Mouse (Mus musculus) v-Abl transformed pro-B cells (cell line): ENCODE data around the gene Rbl1.
"Not testable (repeated sequence)": the region's sequence is repeated elsewhere in the genome, so short reads cannot be mapped to it uniquely, and the experiment has no call there.

Source experiments
- in situ Hi-C, 2 experiments: fragments of 400-800 bp; cut with MboI; formaldehyde crosslinking; loops; one replicate each; pipeline ENCODE4 v1.15.1; 2025; ENCODE audit not compliant: unreplicated experiment in 2 of 2

The Rbl1 gene

GRCm38 (mm10) chr2:157173555-157173954 lies 30.8 kb downstream of the Rbl1 start:
- in situ Hi-C loops, result no loop called here

GRCm38 (mm10) chr2:157172984-157173383 lies 31.4 kb downstream of the Rbl1 start:
- in situ Hi-C loops, result no loop called here

DNA sequence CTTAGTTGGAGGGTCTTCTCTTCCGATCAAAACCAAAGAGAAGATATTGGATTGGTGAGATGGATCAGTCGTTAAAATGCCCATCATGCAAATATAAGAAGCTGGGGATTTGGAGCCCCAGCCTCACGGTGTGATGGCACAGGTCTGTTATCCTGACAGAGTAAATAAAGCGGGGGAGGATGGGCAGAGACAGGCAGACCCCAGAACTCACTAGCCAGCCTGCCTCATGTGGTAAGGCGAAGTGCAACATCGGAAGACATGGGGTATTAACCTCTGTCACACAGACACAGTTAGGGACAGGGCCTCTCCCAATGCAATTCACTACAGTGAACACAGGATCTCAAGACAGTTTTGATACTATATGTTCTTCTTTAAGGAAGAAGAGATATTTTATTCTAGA lies 33.7 kb downstream of the Rbl1 start:
- in situ Hi-C loops, result no loop called here

GRCm38 (mm10) chr2:157170166-157170565 lies 34.2 kb downstream of the Rbl1 start:
- in situ Hi-C loops, result no loop called here

GRCm38 (mm10) chr2:157166371-157167080 lies 37.8 kb downstream of the Rbl1 start:
- in situ Hi-C loops, result no loop called here

GRCm38 (mm10) chr2:157165312-157166224 lies 38.8 kb downstream of the Rbl1 start:
- in situ Hi-C loops, result not testable (repeated sequence)

GRCm38 (mm10) chr2:157164101-157164500 lies 40.2 kb downstream of the Rbl1 start:
- in situ Hi-C loops, result no loop called here

- in situ Hi-C loops, result no loop called here
Observed at GRCm38 (mm10) chr2:157156079-157156478, 48.3 kb downstream of the Rbl1 start.

GRCm38 (mm10) chr2:157153235-157153634 lies 51.1 kb downstream of the Rbl1 start:
- in situ Hi-C loops, result no loop called here

DNA sequence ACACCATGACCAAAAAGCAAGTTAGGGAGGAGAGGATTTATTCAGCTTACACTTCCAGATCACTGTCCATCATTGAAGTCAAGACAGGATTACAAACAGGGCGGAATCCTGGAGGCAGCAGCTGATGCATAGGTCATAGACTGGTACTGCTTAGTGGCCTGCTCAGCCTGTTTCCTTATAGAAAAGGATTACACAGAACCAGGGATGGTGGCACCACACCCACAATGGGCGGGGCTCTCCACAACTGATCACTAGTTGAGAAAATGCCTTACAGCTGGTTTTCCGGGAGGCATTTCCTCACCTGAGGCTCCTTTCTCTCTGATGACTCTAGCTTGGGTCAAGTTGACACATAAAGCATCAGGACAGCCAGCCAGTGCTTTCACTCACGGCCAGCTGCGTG lies 55.9 kb downstream of the Rbl1 start:
- in situ Hi-C loops, result loop anchor here in 1 of 2 experiments (25.0 kb wide), 1 partner anchor 314 kb away; no protein-coding TSS in a partner anchor

- in situ Hi-C loops, result loop anchor here in 1 of 2 experiments (25.0 kb wide), 1 partner anchor 315 kb away; no protein-coding TSS in a partner anchor
Observed at GRCm38 (mm10) chr2:157147397-157148020, 56.8 kb downstream of the Rbl1 start.

DNA sequence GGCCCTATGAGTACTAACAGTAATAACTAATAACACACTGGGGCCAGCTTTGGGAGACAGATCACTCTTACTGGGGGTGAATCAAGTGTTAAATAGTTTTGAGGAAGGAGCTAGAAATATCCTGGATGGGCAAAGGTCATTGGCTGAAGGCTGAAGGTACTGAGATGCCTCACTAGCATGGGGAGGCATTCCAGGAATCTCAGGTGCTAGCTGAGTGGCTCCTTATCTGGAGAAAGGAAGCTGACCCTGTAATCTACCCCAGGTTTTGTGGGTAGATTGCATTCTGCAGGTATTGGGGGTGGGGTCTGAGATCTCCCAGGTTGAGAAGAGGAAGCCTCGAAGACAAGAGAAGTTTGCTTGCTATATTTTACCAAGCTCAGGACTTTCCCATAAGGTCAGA lies 59.2 kb downstream of the Rbl1 start:
- in situ Hi-C loops, result loop anchor here in 1 of 2 experiments (25.0 kb wide), 1 partner anchor 317 kb away; no protein-coding TSS in a partner anchor

DNA sequence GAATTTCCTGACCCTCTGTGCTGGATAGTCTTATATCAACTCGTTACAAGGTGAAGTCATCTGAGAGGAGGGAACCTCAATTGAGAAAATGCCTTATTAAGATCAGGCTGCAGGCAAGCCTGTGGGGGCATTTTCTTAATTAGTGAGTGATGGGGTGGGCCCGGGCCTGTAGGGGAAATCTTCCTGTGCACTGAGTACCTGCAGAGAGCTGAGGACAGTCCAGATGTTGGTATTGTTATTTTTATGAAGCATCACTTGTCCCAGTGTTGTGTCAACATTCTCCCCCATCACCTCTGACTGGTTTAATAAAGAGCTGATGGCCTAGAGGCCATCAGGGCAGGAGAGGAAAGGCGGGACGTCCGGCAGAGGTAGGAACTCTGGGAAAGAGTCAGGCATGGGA lies 60.2 kb downstream of the Rbl1 start:
- in situ Hi-C loops, result loop anchor here in 1 of 2 experiments (25.0 kb wide), 1 partner anchor 318 kb away; no protein-coding TSS in a partner anchor

- in situ Hi-C loops, result loop anchor here in 1 of 2 experiments (25.0 kb wide), 1 partner anchor 320 kb away; no protein-coding TSS in a partner anchor
Observed at GRCm38 (mm10) chr2:157141962-157142361, 62.4 kb downstream of the Rbl1 start.

- in situ Hi-C loops, result loop anchor here (5.0 to 25.0 kb wide), 2 partner anchors 63 to 323 kb away; partner anchors contain the start of gene Rbl1 (in 1 of the 2)
Observed at GRCm38 (mm10) chr2:157139251-157139802, 65.0 kb downstream of the Rbl1 start.

DNA sequence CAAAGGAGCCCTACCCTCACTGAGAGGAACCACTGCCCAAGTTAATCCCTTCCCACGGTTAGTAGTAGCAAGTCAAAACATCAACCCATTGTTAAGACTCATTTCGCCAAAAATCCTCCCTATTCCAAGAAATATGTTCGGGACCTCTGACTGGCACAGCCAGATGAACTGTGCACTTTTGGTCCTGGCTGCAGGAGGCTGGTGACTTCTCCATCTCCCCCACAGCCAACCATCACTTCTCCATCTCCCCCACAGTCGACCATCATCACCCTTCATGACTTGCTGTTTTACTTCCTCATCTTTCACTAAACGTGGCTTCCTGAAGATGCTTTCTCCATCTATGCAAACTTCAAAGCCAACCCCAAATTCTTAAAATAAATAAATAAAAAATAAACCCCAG lies 65.5 kb downstream of the Rbl1 start:
- in situ Hi-C loops, result loop anchor here (5.0 to 25.0 kb wide), 2 partner anchors 63 to 323 kb away; partner anchors contain the start of gene Rbl1 (in 1 of the 2)

GRCm38 (mm10) chr2:157137959-157138731 lies 66.2 kb downstream of the Rbl1 start:
- in situ Hi-C loops, result loop anchor here (5.0 to 25.0 kb wide), 2 partner anchors 64 to 324 kb away; partner anchors contain the start of gene Rbl1 (in 1 of the 2)

- in situ Hi-C loops, result loop anchor here (5.0 to 25.0 kb wide), 2 partner anchors 66 to 326 kb away; partner anchors contain the start of gene Rbl1 (in 1 of the 2)
Observed at GRCm38 (mm10) chr2:157136646-157137045, 67.7 kb downstream of the Rbl1 start.

DNA sequence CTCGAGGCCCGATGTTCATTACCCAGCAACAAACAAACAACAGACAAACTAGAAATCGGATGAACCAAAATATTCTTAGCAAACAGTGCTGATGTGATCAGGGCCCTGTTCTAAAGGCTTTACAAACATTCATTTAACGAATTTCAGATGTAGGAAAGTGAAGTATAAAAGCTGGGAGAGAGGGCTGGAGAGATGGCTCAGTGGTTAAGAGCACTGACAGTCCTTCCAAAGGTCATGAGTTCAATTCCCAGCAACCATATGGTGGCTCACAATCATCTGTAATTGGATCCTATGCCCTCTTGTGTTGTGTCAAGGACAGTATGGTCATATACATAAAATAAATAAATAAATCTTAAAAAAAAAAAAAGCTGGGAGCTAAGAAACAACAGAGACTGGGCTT lies 68.2 kb downstream of the Rbl1 start:
- in situ Hi-C loops, result loop anchor here (5.0 to 25.0 kb wide), 2 partner anchors 66 to 326 kb away; partner anchors contain the start of gene Rbl1 (in 1 of the 2)
